In genomic region chr2:159645861-159646260, GRCm38 (mm10) we compare ENCODE assay signal across 9 mouse cellular contexts.
DNase-seq lines count a peak whose midpoint lies in the region; ATAC-seq and TF ChIP-seq lines count a peak whose summit lies in the region.
"Had no signal": no experiment of that assay in that cellular context is flagged by ENCODE, and none has a peak within 500 bp of the region (broad histone marks: within the 10 kb centered on the region; RNA-seq: fewer than 3 reads in every experiment).

No protein-coding gene starts in this region.

- no peaks in the 10 kb centered on the region for H3K4me1 ChIP-seq in forebrain, embryonic 14.5 days (ENCODE audit: control insufficient read depth, insufficient read depth, low read length)
- no peaks in the 10 kb centered on the region for H3K4me1 ChIP-seq in forebrain, embryonic 15.5 days
- no peaks in the 10 kb centered on the region for H3K4me1 ChIP-seq in neural tube, embryonic 15.5 days
- no peaks in the 10 kb centered on the region for H3K4me1 ChIP-seq in embryonic facial prominence, embryonic 14.5 days (ENCODE audit: control insufficient read depth, insufficient read depth, low read length)
- H3K4me1 ChIP-seq in liver, embryonic 14.5 days (replicated peaks; ENCODE audit: control insufficient read depth in 2 of 2, insufficient read depth in 2 of 2, low read length in 1 of 2), result no peaks in the 10 kb centered on the region
- no peaks in the 10 kb centered on the region for H3K4me1 ChIP-seq in forebrain, embryonic 13.5 days
- H3K4me1 ChIP-seq: embryonic facial prominence, embryonic 12.5 days had no signal

- peak; percentile 22 for DNase-seq in forebrain, embryonic 14.5 days (ENCODE audit: low spot score)
- DNase-seq in neural tube, embryonic 10.5 days (ENCODE audit: extremely low spot score, low spot score), result peak; percentile 14
- DNase-seq in embryonic facial prominence, embryonic 14.5 days (ENCODE audit: low spot score), result peak; percentile 34
- no peak for DNase-seq in liver, embryonic 14.5 days (ENCODE audit: low read depth in 3 of 3, low spot score in 3 of 3)
- DNase-seq in spleen, postnatal 4 days (ENCODE audit: low spot score in 2 of 2), result no peak

- TF ChIP-seq EP300 in liver, embryonic 14.5 days (IDR thresholded peaks at IDR 0.05; ENCODE audit: low read depth), result no peak

- H3K27ac ChIP-seq in forebrain, embryonic 14.5 days (ENCODE audit: low read depth, low read length), result no peak overlapping the region
- H3K27ac ChIP-seq in forebrain, embryonic 15.5 days (replicated peaks), result no peak overlapping the region
- no peak overlapping the region for H3K27ac ChIP-seq in neural tube, embryonic 15.5 days (replicated peaks)
- H3K27ac ChIP-seq in embryonic facial prominence, embryonic 14.5 days (replicated peaks; ENCODE audit: low read depth, low read length), result no peak overlapping the region
- no peak overlapping the region for H3K27ac ChIP-seq in liver, embryonic 14.5 days
- H3K27ac ChIP-seq in forebrain, embryonic 13.5 days, result no peak overlapping the region
- H3K27ac ChIP-seq: embryonic facial prominence, embryonic 12.5 days had no signal

- ATAC-seq in forebrain, embryonic 14.5 days, result no peak
- ATAC-seq in forebrain, embryonic 15.5 days (replicated peaks), result no peak
- no peak for ATAC-seq in neural tube, embryonic 15.5 days (ENCODE audit: low FRiP score)
- no peak for ATAC-seq in embryonic facial prominence, embryonic 14.5 days (ENCODE audit: low read depth)
- ATAC-seq in liver, embryonic 14.5 days (ENCODE audit: insufficient read depth), result no peak
- ATAC-seq in forebrain, embryonic 13.5 days, result no peak

- WGBS in forebrain, embryonic 14.5 days, result 57% methylated on average over 4 of the region's 4 CpGs
- 53% methylated on average over 4 of the region's 4 CpGs for WGBS in forebrain, embryonic 15.5 days
- WGBS in neural tube, embryonic 15.5 days, result 51% methylated on average over 4 of the region's 4 CpGs
- 50% methylated on average over 4 of the region's 4 CpGs for WGBS in embryonic facial prominence, embryonic 14.5 days
- WGBS in liver, embryonic 14.5 days (ENCODE audit: insufficient replicate concordance), result 31% methylated on average over 4 of the region's 4 CpGs
- 64% methylated on average over 4 of the region's 4 CpGs for WGBS in forebrain, embryonic 13.5 days

- H3K36me3 ChIP-seq in forebrain, embryonic 14.5 days (ENCODE audit: control insufficient read depth, insufficient read depth, low read length), result no peaks in the 10 kb centered on the region
- no peaks in the 10 kb centered on the region for H3K36me3 ChIP-seq in forebrain, embryonic 15.5 days
- no peaks in the 10 kb centered on the region for H3K36me3 ChIP-seq in neural tube, embryonic 15.5 days
- H3K36me3 ChIP-seq in embryonic facial prominence, embryonic 14.5 days (ENCODE audit: control insufficient read depth, insufficient read depth, low read length), result no peaks in the 10 kb centered on the region
- H3K36me3 ChIP-seq in liver, embryonic 14.5 days (replicated peaks; ENCODE audit: control insufficient read depth, insufficient read depth, low read depth), result no peaks in the 10 kb centered on the region
- H3K36me3 ChIP-seq in forebrain, embryonic 13.5 days (ENCODE audit: poor library complexity, severe bottlenecking), result no peaks in the 10 kb centered on the region
- H3K36me3 ChIP-seq: embryonic facial prominence, embryonic 12.5 days had no signal

- peak; percentile 11; the same call in 1 of the 2 replicates for TF ChIP-seq CTCF in liver, embryonic 14.5 days (IDR thresholded peaks at IDR 0.05; ENCODE audit: low read depth)

- no peaks in the 10 kb centered on the region for H3K27me3 ChIP-seq in forebrain, embryonic 14.5 days (replicated peaks; ENCODE audit: control insufficient read depth, insufficient read depth, low read length)
- no peaks in the 10 kb centered on the region for H3K27me3 ChIP-seq in forebrain, embryonic 15.5 days
- H3K27me3 ChIP-seq in neural tube, embryonic 15.5 days (replicated peaks), result 0 out of 2 replicates have a peak, but pooled peaks cover 3% of the 10 kb centered on the region
- H3K27me3 ChIP-seq in embryonic facial prominence, embryonic 14.5 days (replicated peaks; ENCODE audit: control insufficient read depth, insufficient read depth, low read length), result no peaks in the 10 kb centered on the region
- no peaks in the 10 kb centered on the region for H3K27me3 ChIP-seq in liver, embryonic 14.5 days (ENCODE audit: control insufficient read depth, insufficient read depth, low read length)
- no peaks in the 10 kb centered on the region for H3K27me3 ChIP-seq in forebrain, embryonic 13.5 days
- H3K27me3 ChIP-seq: embryonic facial prominence, embryonic 12.5 days had no signal

- no peaks in the 10 kb centered on the region for H3K9me3 ChIP-seq in forebrain, embryonic 14.5 days (replicated peaks; ENCODE audit: control insufficient read depth, low read length)
- H3K9me3 ChIP-seq in forebrain, embryonic 15.5 days, result no peaks in the 10 kb centered on the region
- H3K9me3 ChIP-seq in neural tube, embryonic 15.5 days (replicated peaks), result no peaks in the 10 kb centered on the region
- H3K9me3 ChIP-seq in embryonic facial prominence, embryonic 14.5 days (ENCODE audit: control insufficient read depth, low read length), result no peaks in the 10 kb centered on the region
- no peaks in the 10 kb centered on the region for H3K9me3 ChIP-seq in liver, embryonic 14.5 days (ENCODE audit: control insufficient read depth, low read length)
- H3K9me3 ChIP-seq in forebrain, embryonic 13.5 days (replicated peaks), result no peaks in the 10 kb centered on the region
- H3K9me3 ChIP-seq: embryonic facial prominence, embryonic 12.5 days had no signal

- H3K4me2 ChIP-seq in forebrain, embryonic 14.5 days (ENCODE audit: low read length), result no peak overlapping the region
- no peak overlapping the region for H3K4me2 ChIP-seq in forebrain, embryonic 15.5 days (replicated peaks)
- H3K4me2 ChIP-seq in neural tube, embryonic 15.5 days, result no peak overlapping the region
- H3K4me2 ChIP-seq in embryonic facial prominence, embryonic 14.5 days (ENCODE audit: low read depth, low read length), result no peak overlapping the region
- no peak overlapping the region for H3K4me2 ChIP-seq in liver, embryonic 14.5 days (ENCODE audit: low read depth)
- H3K4me2 ChIP-seq in forebrain, embryonic 13.5 days, result no peak overlapping the region
- H3K4me2 ChIP-seq: embryonic facial prominence, embryonic 12.5 days had no signal

- no peak overlapping the region for H3K4me3 ChIP-seq in forebrain, embryonic 14.5 days (ENCODE audit: low read depth, low read length)
- no peak overlapping the region for H3K4me3 ChIP-seq in forebrain, embryonic 15.5 days
- no peak overlapping the region for H3K4me3 ChIP-seq in neural tube, embryonic 15.5 days (replicated peaks)
- no peak overlapping the region for H3K4me3 ChIP-seq in embryonic facial prominence, embryonic 14.5 days (ENCODE audit: low read depth, low read length)
- no peak overlapping the region for H3K4me3 ChIP-seq in liver, embryonic 14.5 days (ENCODE audit: insufficient read depth in 1 of 2, low read depth in 2 of 2, low read length in 2 of 2)
- H3K4me3 ChIP-seq in forebrain, embryonic 13.5 days, result no peak overlapping the region
- H3K4me3 ChIP-seq: embryonic facial prominence, embryonic 12.5 days had no signal

- H3K9ac ChIP-seq in forebrain, embryonic 14.5 days (ENCODE audit: low read length), result no peak overlapping the region
- no peak overlapping the region for H3K9ac ChIP-seq in forebrain, embryonic 15.5 days (replicated peaks)
- no peak overlapping the region for H3K9ac ChIP-seq in neural tube, embryonic 15.5 days (replicated peaks)
- no peak overlapping the region for H3K9ac ChIP-seq in embryonic facial prominence, embryonic 14.5 days (ENCODE audit: low read depth, low read length)
- no peak overlapping the region for H3K9ac ChIP-seq in liver, embryonic 14.5 days (replicated peaks)
- H3K9ac ChIP-seq in forebrain, embryonic 13.5 days, result no peak overlapping the region
- H3K9ac ChIP-seq: embryonic facial prominence, embryonic 12.5 days had no signal

Comparison
In these comparisons a context has a peak if more than half of its experiments do, and no peak if none do; other contexts are left out.
1. DNase-seq: peak in forebrain, embryonic 14.5 days (single experiment), neural tube, embryonic 10.5 days (single experiment) and embryonic facial prominence, embryonic 14.5 days (single experiment); none in liver, embryonic 14.5 days (0 of 3) and spleen, postnatal 4 days (0 of 2).